Mouse (Mus musculus): ENCODE data around the gene Satb1.
A peak's percentile ranks its signal among the peaks of the same experiment; 100 is the strongest.

Gene Satb1

DNA sequence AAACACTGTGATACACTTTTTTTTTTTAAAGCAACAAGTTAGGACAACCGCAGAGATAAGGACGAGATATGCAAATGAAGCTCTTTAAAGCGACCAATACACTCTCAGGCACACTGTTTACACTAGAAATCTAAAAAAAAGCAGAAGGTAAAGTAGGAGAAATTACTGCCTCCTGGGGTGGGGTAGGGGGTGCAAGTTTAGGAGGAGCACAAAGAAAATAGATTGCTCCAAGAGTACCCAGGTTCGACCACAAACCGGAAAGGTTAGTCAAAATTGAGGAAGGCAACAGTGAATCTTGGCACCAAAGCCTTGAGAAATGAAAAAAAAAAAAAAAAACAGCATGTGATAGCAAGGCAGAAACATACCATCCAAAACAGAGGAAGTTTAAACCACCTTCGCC is 18.8 kb downstream of the Satb1 start:
- no peak for DNase-seq (ENCODE audit: low spot score in 2 of 2)

DNA sequence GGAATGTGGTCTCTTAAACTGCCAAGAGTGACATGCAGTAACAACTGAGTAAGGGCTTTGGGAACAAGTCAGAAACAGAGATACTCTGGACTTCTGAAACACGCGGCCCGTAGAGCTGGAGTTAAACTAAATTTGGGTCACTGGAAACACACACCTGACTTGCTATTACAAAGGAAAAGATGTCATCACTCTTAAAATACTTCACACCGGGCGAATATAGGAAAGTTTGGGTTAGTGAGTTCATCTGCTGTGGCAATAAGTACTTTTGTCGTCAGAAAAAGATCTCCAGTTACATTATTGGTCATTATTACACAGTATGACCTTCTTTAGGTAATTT is 19.3 kb downstream of the Satb1 start:
- DNase-seq (ENCODE audit: low spot score in 2 of 2) = no peak

DNA sequence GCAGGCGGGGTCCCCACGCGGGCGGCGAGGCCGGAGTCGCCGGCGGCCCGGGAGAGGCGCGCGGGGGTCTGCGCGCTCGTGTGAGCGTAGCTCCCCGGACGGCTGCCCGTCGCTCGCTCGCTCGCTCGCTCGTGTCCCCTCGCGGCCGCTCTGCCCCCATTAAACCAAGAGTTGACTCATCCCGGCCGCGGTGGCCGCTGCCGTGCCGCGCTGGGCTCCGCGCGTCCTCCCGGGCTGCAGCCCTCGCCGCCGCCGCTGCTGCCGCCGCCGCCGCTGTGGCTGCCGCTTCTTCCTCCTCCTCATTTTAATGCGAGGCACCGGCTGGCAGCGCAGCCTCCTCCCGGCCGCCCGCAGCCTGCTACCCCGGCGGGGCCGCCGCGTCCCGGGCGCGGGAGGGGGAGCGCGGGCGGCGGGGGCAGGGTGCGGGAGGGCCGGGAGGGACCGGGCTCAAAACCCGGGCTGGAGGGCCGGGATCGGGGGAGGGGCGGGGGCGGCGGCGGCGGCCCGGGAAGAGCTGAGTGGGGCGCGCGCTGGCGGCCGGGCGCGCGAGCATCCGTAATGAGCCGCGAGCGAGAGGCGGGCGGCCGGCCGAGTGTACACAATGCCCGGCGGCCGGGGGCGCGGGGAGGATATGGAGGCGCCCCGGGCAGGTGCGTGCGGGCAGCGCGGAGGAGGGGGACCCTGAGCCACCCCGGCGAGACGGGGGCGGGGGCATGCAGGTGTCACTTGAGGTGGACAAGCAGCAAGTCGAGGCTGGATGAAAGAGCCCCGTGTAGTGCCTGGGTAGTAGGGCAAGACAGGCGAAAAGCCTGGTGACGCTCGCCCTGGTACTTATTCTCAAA is 19.9 kb downstream of the Satb1 start:
- peak; percentile 34 to 35 for DNase-seq (ENCODE audit: low spot score in 2 of 2)

DNA sequence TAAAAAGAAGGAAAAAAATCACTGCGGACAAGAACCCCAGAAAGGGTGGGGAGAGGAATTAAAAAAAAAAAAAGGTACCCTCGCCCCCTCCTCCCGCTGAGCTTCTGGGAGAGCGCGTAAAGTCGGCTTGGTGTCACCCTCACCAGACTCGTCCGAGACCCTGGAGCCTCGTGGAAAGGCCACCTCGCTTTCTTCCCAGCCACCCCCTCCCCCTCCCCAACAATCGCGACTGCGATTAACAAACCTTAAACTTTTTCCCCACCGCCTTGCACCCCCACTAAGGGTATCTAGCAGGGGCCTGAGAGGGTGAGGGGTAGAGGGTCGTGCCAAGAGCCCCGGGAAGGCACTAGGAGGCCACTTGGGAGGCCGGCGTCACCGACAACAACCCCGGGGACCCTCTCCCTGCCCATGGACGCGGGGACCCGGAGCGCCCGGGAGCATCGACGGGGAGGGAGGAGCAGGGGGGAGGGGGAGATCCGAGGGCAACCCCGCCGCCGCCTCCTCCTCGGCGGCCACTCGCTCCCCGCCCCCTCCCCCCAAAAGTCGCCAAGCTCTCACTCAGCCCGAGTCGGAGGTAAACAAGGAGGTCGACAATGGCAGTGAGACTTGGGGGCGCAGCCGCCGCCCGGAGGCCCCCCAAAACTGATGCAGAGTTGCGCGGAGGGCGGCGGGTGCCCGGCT is 20.7 kb downstream of the Satb1 start:
- peak in 1 of 2 experiments; percentile 12 for DNase-seq (ENCODE audit: low spot score in 2 of 2)

DNA sequence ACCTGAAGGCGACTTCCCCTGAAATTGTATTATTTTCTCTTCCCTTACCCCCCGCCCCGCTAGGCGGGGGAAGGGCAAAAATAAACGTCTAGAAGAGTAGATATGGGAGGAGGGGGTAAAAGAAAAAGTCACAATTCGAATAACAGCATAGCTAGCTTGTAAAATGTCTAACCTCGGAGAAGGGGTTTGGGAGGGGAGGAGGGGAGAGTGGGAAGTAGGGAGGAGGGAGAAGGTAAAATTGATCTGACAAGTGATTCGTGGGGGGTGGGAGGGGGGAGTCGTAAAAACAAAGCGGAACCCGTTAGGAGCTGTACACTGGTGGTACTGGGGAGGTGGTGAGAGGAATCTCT is 21.2 kb downstream of the Satb1 start:
- no peak for DNase-seq (ENCODE audit: low spot score in 2 of 2)

DNA sequence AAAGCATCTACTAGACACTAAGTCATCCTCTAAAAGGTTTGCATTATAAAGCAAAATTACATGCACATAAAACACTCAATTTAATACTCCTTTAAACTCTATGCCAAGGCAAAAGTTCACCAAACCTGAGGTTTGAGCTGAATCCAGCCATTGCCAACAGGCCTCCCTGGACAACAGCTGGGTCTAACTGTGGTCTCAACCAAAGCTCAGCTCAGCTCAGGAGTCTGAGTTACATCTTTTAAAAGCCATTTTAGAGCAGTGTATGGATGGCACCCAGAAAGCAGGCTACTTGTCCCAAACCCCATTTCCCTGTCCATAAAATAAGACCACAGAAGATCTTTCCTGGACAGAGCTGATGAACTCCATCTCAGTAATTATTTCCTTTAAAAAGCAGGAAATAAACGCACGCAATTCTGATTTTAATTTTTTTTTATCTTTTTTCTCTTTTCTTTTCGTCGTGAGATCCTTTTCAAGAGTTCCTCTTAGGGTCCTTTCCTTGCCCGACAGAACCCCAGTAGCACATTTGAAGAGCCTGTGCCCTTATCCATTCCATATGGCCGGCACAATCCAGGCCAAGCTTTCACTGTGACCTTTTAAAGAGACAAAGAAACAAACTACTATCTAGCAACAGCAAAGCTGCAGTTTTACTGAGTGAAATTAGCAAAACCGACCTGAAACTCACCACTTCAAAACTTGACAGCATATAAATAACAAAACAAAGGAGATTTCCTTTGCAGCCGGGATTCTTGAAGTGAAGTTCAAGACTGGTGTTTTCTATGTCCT is 21.8 kb downstream of the Satb1 start:
- DNase-seq (ENCODE audit: low spot score in 2 of 2) = peak; percentile 31 to 73

DNA sequence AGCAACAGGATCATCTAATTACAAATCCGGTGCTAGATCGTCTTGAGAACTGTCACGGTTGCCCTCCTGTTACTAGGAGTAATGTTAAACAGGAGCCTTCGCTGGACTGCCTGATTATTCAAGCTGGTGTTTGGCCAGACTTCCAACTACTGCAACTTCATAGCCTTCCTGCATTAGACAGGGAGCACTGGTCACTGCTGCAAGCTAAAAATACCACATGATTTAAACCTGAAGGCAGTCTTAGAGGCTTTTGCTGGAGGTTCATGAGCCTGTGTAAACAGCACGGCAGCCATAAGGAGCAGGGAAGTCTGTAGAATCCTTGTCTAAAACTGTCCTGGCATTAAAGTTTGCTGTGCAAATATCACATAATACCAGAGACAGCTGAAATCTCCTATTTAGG is 25.7 kb downstream of the Satb1 start:
- DNase-seq (ENCODE audit: low spot score in 2 of 2) = peak in 1 of 2 experiments; percentile 41

DNA sequence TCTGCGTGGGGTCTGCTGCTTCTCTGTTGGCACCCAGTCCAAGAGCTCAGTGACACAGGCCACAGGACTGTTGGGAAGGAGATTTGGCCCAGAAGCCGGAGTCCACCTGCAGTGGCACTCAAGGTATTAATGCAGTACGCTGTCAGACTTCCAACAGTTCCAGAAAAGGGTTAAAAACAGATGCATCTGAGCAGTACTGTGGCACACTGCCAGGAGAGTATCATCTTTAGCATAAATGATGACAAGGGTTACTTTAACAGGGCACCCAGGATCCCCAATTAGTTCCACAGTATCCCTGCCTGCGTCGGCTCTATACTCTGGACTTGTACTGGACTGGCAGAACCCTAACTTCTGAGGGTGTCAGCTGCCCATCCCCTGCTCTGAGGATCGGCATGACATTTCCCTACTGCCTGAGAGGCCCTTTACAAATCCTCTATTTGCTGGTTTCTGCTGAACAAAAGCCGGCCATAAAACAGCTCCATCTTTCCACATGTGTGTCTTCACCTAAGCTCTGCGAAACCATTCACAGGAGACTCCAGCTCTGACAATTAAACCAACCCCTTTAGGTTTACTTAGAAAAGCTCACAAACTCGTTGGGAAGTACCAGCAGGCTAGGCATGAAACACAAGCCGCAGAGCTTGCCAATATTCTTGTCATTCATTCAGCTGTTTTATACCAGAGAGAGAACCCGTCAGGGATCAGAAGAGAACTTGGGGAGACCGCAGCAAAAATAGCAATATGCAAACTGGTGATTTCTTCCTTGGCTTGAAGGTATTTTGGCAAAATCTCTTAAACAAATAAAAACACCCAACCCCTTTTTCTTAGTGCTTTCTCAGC is 26.7 kb downstream of the Satb1 start:
- no peak for DNase-seq (ENCODE audit: low spot score in 2 of 2)

DNA sequence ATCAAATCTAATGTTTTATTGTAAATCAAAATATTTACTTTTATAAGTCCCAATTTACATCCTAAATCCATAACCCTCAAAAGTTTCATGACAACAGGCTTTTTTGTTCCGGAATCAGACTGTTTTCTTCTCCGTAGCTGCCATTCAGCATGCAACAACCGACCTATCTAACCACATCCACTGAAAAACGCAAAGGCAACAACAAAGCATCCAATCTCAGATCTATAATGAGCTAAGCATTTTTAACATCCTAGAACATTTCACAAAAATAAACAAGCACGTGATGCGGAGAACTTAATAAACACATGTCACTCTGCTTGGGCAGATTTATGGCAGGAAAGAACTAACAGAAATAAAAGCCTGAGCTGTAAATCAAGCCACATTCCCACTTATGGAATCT is 32.9 kb downstream of the Satb1 start:
- no peak for DNase-seq (ENCODE audit: low spot score in 2 of 2)

DNA sequence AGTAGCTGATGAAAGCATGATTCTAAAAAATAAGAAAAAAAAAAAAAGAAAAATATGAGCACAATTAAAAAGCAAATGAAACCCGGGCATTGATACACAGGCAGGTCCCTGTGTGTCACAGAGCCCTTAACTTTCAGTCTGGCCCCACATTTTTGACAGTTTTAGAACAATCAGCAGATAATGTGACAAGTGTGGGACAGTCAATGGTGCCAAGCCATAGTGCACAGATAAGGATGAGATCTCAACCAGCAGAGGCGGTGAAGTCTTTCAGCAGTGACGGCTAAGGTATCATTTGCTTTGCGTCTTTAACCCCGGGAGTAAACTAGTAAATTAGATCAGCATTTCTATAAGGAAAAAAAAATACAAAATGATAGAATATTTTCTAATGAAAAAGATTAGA is 36.6 kb downstream of the Satb1 start:
- no peak for DNase-seq (ENCODE audit: low spot score in 2 of 2)

DNA sequence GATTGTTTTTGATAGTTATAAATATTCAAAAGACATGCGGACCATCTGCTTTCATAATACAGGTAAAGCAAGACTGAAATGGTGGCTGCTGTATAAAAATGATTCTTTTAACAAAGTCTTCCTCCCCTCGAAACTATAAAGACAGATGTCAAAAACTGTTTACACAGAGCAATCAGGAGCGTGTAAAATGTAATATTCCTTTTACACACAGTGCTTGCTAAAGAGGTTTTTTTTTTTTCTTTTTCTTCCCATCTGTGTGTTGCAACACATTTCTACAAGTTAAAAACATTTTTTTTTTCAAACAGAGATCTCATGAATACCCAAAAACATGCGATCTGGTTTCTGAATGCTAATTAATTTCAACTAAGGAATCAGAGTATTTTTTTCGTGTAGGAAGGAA is 41.9 kb downstream of the Satb1 start:
- no peak for DNase-seq (ENCODE audit: low spot score in 2 of 2)

DNA sequence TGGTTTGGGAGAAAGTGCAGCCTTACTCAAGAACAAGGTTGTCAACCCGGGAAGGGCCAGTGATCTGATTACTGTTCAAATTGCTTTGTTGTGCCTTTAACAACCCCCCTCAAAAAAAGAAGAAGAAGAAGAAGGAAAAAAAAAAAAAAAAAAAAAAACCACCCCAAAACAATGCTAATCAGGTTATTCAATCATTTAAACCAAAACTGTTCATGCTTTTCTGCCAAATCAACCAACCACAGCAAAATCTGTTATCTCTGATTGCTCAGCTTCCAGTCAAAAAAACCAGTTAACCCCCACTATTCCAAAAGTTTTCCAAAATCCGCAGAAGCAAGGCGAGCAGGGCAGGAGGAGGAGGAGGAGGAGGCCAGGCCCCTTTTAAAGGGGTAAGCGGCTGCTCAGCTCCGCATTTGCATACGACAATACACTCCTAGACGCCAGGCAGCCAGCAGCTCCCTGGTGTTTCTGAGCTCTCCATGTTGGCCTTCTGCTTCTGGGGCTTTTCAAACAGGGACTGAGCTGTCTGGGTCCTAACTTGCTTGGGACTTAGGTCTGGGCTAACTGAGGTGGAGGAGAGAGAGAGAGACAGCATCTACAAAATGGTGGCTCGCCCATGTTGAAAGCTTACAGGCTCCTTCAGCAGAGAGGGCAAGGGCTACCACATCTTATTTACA is 42.6 kb downstream of the Satb1 start:
- no peak for DNase-seq (ENCODE audit: low spot score in 2 of 2)

DNA sequence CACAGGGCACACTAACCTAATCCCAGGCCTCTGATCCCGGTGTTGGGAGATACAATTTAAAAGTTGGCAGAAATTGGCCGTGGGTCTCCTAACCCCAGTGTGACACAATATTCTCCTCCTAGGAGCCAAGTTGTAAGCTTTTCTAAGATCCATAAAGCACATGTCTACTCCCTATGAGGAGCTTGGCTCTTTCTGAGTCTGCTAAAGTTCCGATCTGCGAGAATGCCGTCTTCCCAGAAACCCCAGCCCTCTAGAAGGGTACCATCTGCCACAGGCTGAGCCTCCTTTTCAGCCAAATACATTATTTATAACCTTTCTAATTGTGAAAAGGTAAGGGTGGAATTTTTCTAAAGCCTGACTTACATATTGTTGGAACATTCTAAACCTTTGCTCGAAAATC is 43.3 kb downstream of the Satb1 start:
- DNase-seq (ENCODE audit: low spot score in 2 of 2) = no peak

DNA sequence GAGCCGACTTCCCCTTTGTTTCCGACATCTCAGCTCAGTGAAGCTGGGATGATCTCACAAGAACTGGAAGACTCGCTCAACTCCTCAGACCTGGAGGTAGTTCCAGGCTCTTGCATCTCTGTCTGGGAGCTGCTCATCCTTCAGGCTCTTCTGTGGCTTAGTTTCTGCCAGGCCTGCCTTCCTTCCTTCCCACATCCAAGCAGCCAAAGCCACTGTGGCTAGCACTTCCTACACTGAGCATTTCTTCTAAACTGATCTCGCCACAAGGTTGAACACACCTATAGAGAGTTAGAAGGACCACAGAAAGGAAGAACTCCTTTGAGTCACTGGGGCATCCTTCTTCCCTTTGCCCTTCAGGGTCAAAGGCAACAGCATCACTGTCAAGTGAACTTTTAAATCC is 44.0 kb downstream of the Satb1 start:
- DNase-seq (ENCODE audit: low spot score in 2 of 2) = no peak

DNA sequence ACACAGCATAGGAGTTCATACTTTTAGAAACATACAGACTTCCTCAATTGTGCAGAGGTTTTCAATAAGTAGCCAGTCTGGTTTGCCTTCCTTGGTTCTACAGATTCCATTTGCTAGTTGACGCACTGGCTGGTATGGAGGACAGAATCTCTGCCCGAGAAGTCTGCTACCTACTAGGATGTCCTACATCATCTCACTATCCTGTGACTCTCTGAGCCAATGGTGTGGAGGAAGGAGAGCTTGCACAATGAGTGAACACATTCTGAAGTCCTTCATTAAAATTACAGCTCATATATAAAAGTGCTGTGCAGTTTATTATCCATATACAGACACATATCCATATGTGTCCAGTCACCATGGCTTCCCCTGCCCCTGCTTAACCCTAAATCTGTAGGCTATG is 45.1 kb downstream of the Satb1 start:
- no peak for DNase-seq (ENCODE audit: low spot score in 2 of 2)

DNA sequence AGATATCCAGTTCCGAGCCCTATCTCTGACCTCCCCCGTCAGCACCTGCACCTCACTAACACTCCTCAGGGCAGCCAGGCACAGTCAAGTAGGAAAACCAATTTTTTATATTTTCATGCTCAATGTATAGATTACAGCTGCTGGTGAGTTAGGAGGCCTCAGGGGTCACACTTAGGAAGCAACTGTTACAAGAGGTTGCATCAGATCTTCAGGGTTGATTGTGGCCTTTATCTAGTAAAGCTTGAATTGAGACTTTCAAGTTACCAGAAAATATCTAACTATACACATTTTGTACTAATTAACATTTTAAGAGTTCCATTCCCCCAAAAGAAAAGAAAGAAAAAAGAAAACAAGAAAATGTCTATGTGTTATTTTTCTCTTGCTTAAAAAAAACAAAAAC is 47.0 kb downstream of the Satb1 start:
- no peak for DNase-seq (ENCODE audit: low spot score in 2 of 2)

DNA sequence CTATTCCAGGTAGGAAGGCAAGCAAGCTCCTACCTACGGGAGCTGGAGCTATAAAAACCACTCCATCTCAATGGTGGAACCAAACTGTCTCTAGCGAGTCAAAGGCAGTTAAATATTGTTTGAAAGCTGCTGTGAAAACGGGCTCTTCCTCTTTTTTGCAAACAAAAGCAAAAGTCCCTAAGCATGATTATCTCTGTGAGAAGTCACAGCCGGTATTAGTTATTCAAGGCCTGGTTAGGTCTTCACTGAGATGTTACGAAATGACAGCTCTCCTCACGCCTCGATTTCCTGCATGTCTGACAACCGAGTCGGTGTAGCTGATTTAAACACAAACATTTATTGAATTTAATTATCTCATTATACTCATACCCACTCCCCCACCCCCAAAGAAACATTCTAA is 48.2 kb downstream of the Satb1 start:
- DNase-seq (ENCODE audit: low spot score in 2 of 2) = no peak

DNA sequence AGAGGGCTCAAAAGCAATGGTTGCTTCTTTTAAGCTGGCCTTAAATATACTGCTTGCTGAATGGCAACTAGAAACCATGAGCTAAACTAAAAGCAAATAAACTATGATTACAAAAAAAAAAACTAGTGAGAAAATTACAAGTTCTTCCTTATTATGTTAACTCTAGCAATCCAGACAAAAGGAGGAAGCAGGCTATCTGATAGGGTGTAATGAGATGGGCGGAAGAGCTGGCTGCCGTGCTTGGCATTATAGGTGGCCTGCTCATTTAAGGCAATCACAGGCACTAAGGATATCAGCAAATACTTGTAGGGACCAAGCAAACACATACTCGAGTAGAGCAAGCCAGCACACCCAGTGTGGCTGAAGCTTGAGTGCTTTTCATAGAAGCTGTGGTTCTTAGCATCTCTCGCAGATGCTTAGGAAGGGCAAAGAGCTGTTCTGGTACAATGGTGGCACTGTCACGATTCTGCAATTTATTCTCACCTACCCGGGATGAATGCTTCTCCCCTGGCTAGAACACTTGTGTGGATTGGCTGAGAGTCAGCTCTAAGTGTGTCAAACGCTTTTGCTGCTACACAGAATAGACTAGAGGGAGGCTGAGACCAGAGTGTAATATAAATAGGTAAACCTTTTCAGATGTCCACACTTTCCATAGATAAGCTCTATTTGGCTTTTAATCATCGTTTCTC is 49.4 kb downstream of the Satb1 start:
- DNase-seq (ENCODE audit: low spot score in 2 of 2) = no peak

DNA sequence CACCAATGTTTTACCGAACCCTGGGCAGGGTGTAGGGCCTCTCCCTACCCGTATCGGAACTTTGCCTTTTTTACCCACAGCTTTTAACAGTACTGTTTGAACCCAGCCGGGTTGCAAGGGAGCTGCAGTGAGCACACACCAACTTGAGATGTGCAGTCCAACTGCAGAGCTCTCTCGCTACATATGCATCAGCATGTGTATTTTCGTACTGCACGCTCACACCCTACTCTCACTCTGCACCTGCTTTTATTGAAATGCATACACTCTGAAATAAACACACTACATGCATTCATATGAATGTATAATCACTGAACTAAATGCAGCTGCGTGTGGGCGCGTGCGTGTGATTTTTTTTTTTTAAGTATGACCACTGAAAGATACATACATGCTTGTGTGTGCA is 53.1 kb downstream of the Satb1 start:
- no peak for DNase-seq (ENCODE audit: low spot score in 2 of 2)

DNA sequence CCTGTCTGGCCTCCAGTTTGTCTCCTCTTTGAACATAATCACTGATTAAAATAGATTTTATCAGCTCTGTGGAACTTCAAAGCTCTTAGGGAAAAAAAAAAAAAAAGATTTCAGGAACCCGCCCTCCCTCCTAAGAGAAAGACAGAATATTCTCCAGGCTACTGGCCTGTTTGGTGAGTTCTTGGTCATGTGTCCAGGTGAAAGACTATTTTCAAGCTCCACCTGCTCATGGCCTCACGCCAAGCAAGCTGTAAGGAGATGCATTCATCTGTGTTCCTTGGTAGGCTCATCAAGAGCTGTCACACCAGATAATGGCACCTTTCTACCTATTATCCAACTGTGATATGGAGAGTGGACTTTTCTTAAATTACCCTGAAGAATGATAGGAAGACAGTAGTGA is 54.1 kb downstream of the Satb1 start:
- no peak for DNase-seq (ENCODE audit: low spot score in 2 of 2)

DNA sequence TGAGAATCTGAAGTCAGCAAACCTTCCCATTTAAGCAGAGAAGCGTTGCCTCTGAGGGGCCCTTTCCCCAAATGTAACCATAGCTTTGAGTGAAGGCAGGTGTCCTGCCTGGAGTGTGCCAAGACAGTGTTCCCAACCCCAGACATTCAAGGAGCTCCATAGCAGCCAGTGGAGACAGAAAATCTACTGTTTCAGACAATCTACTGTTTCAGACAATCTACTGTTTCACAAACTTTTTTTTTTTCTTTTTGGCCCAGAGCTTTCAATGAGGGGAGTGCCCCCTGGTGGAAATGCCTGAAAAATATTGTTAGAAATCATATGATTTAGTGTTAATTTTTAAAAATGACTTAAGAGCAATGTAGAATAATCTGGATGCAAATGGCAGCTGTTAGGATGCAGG is 55.3 kb downstream of the Satb1 start:
- DNase-seq (ENCODE audit: low spot score in 2 of 2) = no peak
